Mouse (Mus musculus) lung, adult 2 months (tissue): ENCODE results near the gene Inca1.

Source experiments
- CTCF ChIP-seq: fragments of 200-500 bp; IDR thresholded peaks from 2 replicates; pipeline ENCODE4 v1.5.1; 2011; ENCODE audit warnings: mild to moderate bottlenecking, low read length, control low read depth; ENCODE audit not compliant: insufficient read depth
- POLR2A ChIP-seq: fragments of 200-500 bp; IDR thresholded peaks from 2 replicates; pipeline ENCODE4 v1.6.1; 2011; ENCODE audit warnings: low read depth, mild to moderate bottlenecking, control low read depth, low read length, borderline replicate concordance; ENCODE audit errors: extremely low read depth

DNA sequence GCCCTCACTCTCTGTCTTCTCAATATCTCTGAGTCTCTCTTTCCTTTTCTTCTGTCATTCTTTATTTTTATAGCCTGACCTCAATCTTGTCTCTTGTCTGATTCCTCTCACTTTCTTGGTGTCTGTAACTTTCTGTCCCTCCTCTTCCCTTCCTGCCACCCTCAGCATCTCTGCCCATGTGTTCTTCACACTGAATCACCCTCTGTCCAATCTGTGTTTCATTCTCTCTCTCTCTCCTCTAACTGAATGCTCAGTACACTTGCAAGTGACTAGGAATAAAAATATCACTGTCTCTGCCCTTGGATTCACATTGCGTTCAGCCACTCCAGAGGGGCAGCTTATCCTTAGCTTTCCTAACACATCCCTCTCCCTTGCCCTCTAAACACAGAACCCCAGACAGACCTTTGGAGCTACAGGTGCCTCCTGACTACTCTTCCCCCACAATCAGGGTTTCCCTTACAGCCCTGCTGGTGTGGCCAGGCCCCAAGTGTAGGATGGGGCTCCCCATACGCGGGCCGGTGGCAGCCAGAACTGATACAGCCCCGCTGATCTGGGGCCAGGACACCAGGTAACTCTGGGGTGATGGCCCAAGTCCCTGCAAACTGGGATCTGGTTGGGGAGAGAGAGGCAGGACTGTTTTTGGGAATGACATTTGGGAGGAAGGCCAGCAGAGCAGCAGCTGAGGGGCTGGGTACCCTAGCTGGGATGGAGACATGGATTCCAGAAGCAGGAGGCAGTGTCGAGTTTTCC lies 2.2 kb upstream of the Inca1 start:
- TF ChIP-seq POLR2A (no peak), CTCF (no peak)
